Mouse (Mus musculus) limb, embryonic 14.5 days (tissue): ENCODE measurements at regions not wholly inside any gene's neighbourhood (a gene's known extent, or its start where the extent isn't known, plus 50 kb on each side); places are given as distances from the start of the nearest gene placed in this dataset.

Experiments
- ATAC-seq: fragments of 200-750 bp; cut with Nextera tagmentation; 2 replicates; pipeline ENCODE4 v1.8.0; 2017; ENCODE audit warnings: low read depth, moderate number of reproducible peaks, moderate TSS enrichment; ENCODE audit not compliant: low FRiP score
- DNase-seq: peaks from one replicate; pipeline ENCODE4 v3.0.0-alpha.2; 2015; ENCODE audit warnings: low spot score
- H3K27ac ChIP-seq: fragments of 300-500 bp; sonication (generic); replicated peaks from 2 replicates; pipeline ENCODE4 v1.5.1; 2014; ENCODE audit warnings: low read depth, mild to moderate bottlenecking, low read length, moderate library complexity, mixed read lengths
- H3K27me3 ChIP-seq: fragments of 300-500 bp; sonication (generic); 2 replicates; pipeline ENCODE4 v1.6.1; 2014; ENCODE audit warnings: low read length, mixed read lengths; ENCODE audit not compliant: control insufficient read depth, insufficient read depth
- H3K36me3 ChIP-seq: fragments of 300-500 bp; sonication (generic); 2 replicates; pipeline ENCODE4 v1.6.1; 2014; ENCODE audit warnings: mild to moderate bottlenecking, low read length, moderate library complexity, mixed read lengths; ENCODE audit not compliant: control insufficient read depth, insufficient read depth
- H3K4me1 ChIP-seq: fragments of 300-500 bp; sonication (generic); 2 replicates; pipeline ENCODE4 v1.6.1; 2014; ENCODE audit warnings: antibody characterized with exemption, low read length, mixed read lengths; ENCODE audit not compliant: control insufficient read depth, insufficient read depth
- H3K4me2 ChIP-seq: fragments of 300-500 bp; sonication (generic); replicated peaks from 2 replicates; pipeline ENCODE4 v1.6.1; 2014; ENCODE audit warnings: low read depth, mild to moderate bottlenecking, low read length, moderate library complexity; ENCODE audit not compliant: severe bottlenecking
- H3K4me3 ChIP-seq: fragments of 300-500 bp; sonication (generic); replicated peaks from 2 replicates; pipeline ENCODE4 v1.5.1; 2014; ENCODE audit warnings: low read length
- H3K9ac ChIP-seq: fragments of 300-500 bp; sonication (generic); 2 replicates; pipeline ENCODE4 v1.6.1; 2014; ENCODE audit warnings: mild to moderate bottlenecking, low read depth, low read length, moderate library complexity; ENCODE audit not compliant: severe bottlenecking
- H3K9me3 ChIP-seq: fragments of 300-500 bp; sonication (generic); 2 replicates; pipeline ENCODE4 v1.6.1; 2016; ENCODE audit warnings: low read length; ENCODE audit not compliant: control insufficient read depth
- POLR2A ChIP-seq: fragments of 200-500 bp; IDR thresholded peaks from 2 replicates; pipeline ENCODE4 v1.8.0; 2012; ENCODE audit warnings: inconsistent platforms, mild to moderate bottlenecking, moderate library complexity, borderline replicate concordance; ENCODE audit not compliant: insufficient read depth, insufficient read length; ENCODE audit errors: extremely low read depth
- WGBS: fragments of 180-500 bp; shearing (Covaris S2); extraction: QIAGEN DNeasy Blood & Tissue Kit; methylation state at CpG from one replicate; pipeline ENCODE4 v1.1.7; 2014; 5-methylcytosine and 5-hydroxymethylcytosine counted together

DNA sequence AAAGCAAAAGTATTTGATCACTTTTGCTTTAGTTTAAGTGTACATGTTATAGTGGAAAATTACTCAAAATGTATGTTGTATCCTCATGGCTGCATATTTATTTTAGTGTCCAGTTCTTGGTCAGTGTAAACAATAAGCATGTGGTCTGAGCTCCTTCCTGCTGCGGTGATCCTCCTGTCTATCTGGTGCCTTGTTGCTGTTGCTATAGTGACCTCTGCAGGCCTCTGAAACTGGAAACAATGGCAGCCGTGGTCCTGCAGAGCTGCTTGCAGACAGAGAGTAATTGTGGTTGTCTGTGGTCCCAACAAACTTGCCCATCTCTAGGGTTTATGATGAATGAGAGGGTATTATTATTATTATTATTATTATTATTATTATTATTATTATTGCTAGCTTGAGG is 230.2 kb downstream of the Tfec start:
- ATAC-seq = no peak
- Histone ChIP-seq H3K27ac (no peak overlapping the region), H3K4me3 (no peak overlapping the region), H3K4me1 (no peaks in the 10 kb centered on the region), H3K36me3 (no peaks in the 10 kb centered on the region), H3K4me2 (no peak overlapping the region), H3K9me3 (peaks cover 4% of the 10 kb centered on the region; the same call in 1 of the 2 replicates), H3K27me3 (no peaks in the 10 kb centered on the region), H3K9ac (no peak overlapping the region)
- no peak for DNase-seq
- TF ChIP-seq POLR2A = no peak
- 2% methylated on average over 2 of the region's 2 CpGs for WGBS

- Histone ChIP-seq H3K9me3 (peaks cover 4% of the 10 kb centered on the region; the same call in 1 of the 2 replicates), H3K36me3 (no peaks in the 10 kb centered on the region), H3K27ac (no peak overlapping the region), H3K4me2 (no peak overlapping the region), H3K27me3 (no peaks in the 10 kb centered on the region), H3K4me1 (no peaks in the 10 kb centered on the region), H3K4me3 (no peak overlapping the region), H3K9ac (no peak overlapping the region)
- WGBS = 49% methylated on average over 6 of the region's 6 CpGs
- DNase-seq (no peak), ATAC-seq (no peak)
- no peak for TF ChIP-seq POLR2A
Measured at GRCm38 (mm10) chr6:16667241-16667640, 231.0 kb downstream of the Tfec start.

DNA sequence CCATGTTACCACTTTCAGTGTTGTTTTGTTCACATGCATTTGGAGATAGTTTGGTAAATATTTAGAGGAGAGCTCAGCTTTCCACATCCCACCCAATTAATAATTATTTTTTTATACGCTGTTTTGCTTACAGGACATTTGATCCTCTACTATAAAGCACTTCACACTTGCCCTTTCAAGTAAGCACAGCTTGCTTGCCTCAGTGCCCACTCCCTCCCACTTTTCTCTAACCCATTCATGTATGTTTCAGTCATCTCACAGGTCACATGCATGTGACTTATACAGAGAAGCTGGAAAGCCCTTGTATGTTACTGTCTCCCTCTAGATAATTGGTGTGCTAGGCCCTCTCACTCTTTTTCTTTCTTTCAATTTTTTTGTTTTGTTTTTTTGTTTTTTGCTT is 252.0 kb downstream of the Tfec start:
- WGBS = 89% methylated on average over 1 of the region's 1 CpGs
- Histone ChIP-seq H3K27ac (no peak overlapping the region), H3K4me2 (no peak overlapping the region), H3K9me3 (no peaks in the 10 kb centered on the region), H3K27me3 (no peaks in the 10 kb centered on the region), H3K9ac (no peak overlapping the region), H3K4me1 (no peaks in the 10 kb centered on the region), H3K36me3 (no peaks in the 10 kb centered on the region), H3K4me3 (no peak overlapping the region)
- ATAC-seq = no peak
- DNase-seq = no peak
- no peak for TF ChIP-seq POLR2A

DNA sequence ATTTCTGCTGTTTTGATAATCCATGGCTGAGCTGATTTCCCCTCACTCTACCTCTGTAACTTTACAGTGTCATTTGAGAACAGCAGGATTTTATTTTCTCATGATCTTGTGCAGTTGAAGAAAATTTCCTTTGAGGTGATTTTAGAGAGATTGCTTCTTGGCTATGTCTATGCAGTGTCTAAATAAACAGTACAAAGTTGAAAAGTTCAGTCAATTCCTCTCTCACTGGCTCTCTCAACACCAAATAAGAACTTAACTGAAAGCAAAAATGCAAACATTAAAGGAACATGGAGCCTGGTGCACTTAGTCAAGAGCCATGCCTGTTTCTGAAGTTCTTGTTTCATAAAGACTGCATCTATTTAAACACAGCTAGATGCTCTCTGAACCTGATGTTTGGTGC is 254.7 kb downstream of the Tfec start:
- no peak for DNase-seq
- Histone ChIP-seq H3K4me3 (no peak overlapping the region), H3K4me2 (no peak overlapping the region), H3K9ac (no peak overlapping the region), H3K27me3 (no peaks in the 10 kb centered on the region), H3K27ac (no peak overlapping the region), H3K9me3 (no peaks in the 10 kb centered on the region), H3K4me1 (no peaks in the 10 kb centered on the region), H3K36me3 (no peaks in the 10 kb centered on the region)
- no peak for TF ChIP-seq POLR2A
- no peak for ATAC-seq

DNA sequence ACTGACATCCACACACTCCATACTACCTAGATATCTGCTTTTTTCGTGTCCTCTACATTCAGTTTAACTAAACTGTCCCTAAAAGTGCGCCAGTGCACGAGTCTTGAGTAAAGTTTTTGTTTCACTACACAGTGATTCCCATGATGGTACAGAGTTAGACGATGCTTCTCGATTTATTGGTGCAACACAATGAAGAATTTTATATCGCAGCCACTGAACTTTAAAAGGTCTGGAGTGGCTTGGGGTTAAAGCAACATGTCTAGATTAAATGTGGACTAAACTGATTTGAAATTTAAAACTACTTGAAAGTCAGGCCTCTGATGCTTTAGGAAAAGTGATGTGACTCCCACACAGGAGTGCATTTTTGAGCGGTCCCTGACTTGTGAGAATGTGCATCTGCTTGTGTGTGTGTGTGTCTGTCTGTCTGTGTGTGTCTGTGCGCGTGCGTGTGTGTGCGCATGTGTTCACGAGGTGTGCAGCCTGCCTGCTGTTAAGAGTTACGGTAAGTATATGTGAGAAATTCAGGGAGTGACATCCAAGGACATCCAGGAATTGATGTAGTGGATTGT is 261.4 kb downstream of the Tfec start:
- no peak overlapping the region for H3K27ac ChIP-seq
- no peak overlapping the region for H3K4me2 ChIP-seq
- ATAC-seq (no peak), DNase-seq (no peak)
- no peaks in the 10 kb centered on the region for H3K36me3 ChIP-seq
- 85% methylated on average over 13 of the region's 13 CpGs for WGBS
- no peaks in the 10 kb centered on the region for H3K27me3 ChIP-seq
- no peaks in the 10 kb centered on the region for H3K9me3 ChIP-seq
- H3K4me3 ChIP-seq = no peak overlapping the region
- no peaks in the 10 kb centered on the region for H3K4me1 ChIP-seq
- TF ChIP-seq POLR2A = no peak
- H3K9ac ChIP-seq = no peak overlapping the region

DNA sequence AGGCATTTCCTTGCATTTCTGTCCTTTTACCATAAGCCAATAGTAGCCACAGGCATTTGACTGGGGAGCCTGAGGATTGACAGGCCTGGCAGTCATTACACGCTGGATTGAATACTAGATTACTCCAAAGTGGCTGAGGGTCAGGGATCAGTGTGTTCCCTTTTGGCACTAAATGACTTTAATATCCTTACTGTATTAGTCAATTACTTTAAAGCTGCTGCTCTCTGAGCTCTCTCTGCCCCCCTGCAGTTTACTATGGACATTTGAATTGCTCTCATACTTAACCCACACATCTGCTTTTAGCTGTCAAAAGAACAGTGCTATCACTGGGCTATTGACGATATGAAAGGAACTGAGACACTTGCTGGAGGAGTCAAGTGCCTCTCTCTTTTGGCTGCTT is 262.1 kb downstream of the Tfec start:
- no peak overlapping the region for H3K9ac ChIP-seq
- H3K9me3 ChIP-seq = no peaks in the 10 kb centered on the region
- ATAC-seq (no peak), DNase-seq (no peak)
- H3K27ac ChIP-seq = no peak overlapping the region
- H3K4me2 ChIP-seq = no peak overlapping the region
- no peak overlapping the region for H3K4me3 ChIP-seq
- no peaks in the 10 kb centered on the region for H3K4me1 ChIP-seq
- H3K27me3 ChIP-seq = no peaks in the 10 kb centered on the region
- WGBS = 52% methylated on average over 2 of the region's 2 CpGs
- no peak for TF ChIP-seq POLR2A
- H3K36me3 ChIP-seq = no peaks in the 10 kb centered on the region
